Comparison of ENCODE assay signal across 10 mouse cellular contexts in genomic region chr14:54866936-54867335, GRCm38 (mm10). TPM values are rescaled to one million over a fixed set of nuclear protein-coding genes. Genes with fewer than 3 reads are reported as not detected.
A peak's percentile ranks its signal among the peaks of the same experiment; 100 is the strongest.
DNase-seq lines count a peak whose midpoint lies in the region; ATAC-seq and TF ChIP-seq lines count a peak whose summit lies in the region.
"Had no signal": no experiment of that assay in that cellular context is flagged by ENCODE, and none has a peak within 500 bp of the region (broad histone marks: within the 10 kb centered on the region; RNA-seq: fewer than 3 reads in every experiment).

No protein-coding gene starts in this region.

- no peak overlapping the region for H3K27ac ChIP-seq in liver, adult 2 months (replicated peaks; ENCODE audit: insufficient read depth, low read depth, low read length)
- no peak overlapping the region for H3K27ac ChIP-seq in liver, embryonic 12.5 days

- DNase-seq in CD4-positive, CD25-positive, alpha-beta regulatory T cell, adult 2 months (ENCODE audit: low read depth, low spot score): peak; percentile 75
- no peak for DNase-seq in liver, adult 2 months (ENCODE audit: extremely low read depth, low read depth, low spot score)
- DNase-seq in brain, embryonic 14.5 days (ENCODE audit: low read depth): no peak
- peak; percentile 31 to 81 for DNase-seq in spleen, postnatal 4 days (ENCODE audit: low spot score in 2 of 2)
- no peak for DNase-seq in layer of hippocampus, postnatal 10 days (ENCODE audit: low spot score in 2 of 2)
- no peak for DNase-seq in heart, adult 8-10 months (ENCODE audit: low spot score)

- no peaks in the 10 kb centered on the region for H3K79me2 ChIP-seq in liver, adult 2 months (ENCODE audit: control insufficient read depth, insufficient read depth, low read length)

- no peak overlapping the region for H3K4me2 ChIP-seq in liver, embryonic 12.5 days
- H3K4me2 ChIP-seq: heart, embryonic 12.5 days had no signal

- no peaks in the 10 kb centered on the region for H3K9me3 ChIP-seq in liver, embryonic 12.5 days (replicated peaks)
- H3K9me3 ChIP-seq: heart, embryonic 12.5 days had no signal

- H3K4me1 ChIP-seq in liver, adult 2 months (ENCODE audit: control insufficient read depth, insufficient read depth, low read length): no peaks in the 10 kb centered on the region
- peaks cover 10% of the 10 kb centered on the region for H3K4me1 ChIP-seq in liver, embryonic 12.5 days

- no peak for TF ChIP-seq POLR2A in liver, adult 2 months (IDR thresholded peaks at IDR 0.05; ENCODE audit: extremely low read depth, insufficient read depth, low read length)
- TF ChIP-seq POLR2A in brain, embryonic 14.5 days (IDR thresholded peaks at IDR 0.05; ENCODE audit: borderline replicate concordance, extremely low read depth, insufficient read depth, insufficient read length, poor library complexity, severe bottlenecking): no peak

- ATAC-seq in CD4-positive, CD25-positive, alpha-beta regulatory T cell, adult 4 months: no peak
- ATAC-seq in liver, embryonic 12.5 days: no peak

- H3K9ac ChIP-seq in liver, adult 2 months (ENCODE audit: low read depth, low read length): no peak overlapping the region
- H3K9ac ChIP-seq in liver, embryonic 12.5 days: no peak overlapping the region
- H3K9ac ChIP-seq: heart, embryonic 12.5 days had no signal

- no peaks in the 10 kb centered on the region for H3K36me3 ChIP-seq in liver, adult 2 months (ENCODE audit: control insufficient read depth, insufficient read depth, low read length)
- no peaks in the 10 kb centered on the region for H3K36me3 ChIP-seq in liver, embryonic 12.5 days
- H3K36me3 ChIP-seq: heart, embryonic 12.5 days had no signal

- peak; percentile 68 for TF ChIP-seq CTCF in liver, adult 2 months (IDR thresholded peaks at IDR 0.05; ENCODE audit: low read depth, low read length)
- peak; percentile 52; the same call in 1 of the 2 replicates for TF ChIP-seq CTCF in brain, embryonic 14.5 days (IDR thresholded peaks at IDR 0.05; ENCODE audit: borderline replicate concordance, extremely low read depth, insufficient read depth, insufficient read length)

- WGBS in liver, adult 2 months: 61% methylated on average over 5 of the region's 5 CpGs
- 54% methylated on average over 5 of the region's 5 CpGs for WGBS in liver, embryonic 12.5 days (ENCODE audit: insufficient replicate concordance)

- no peak overlapping the region for H3K4me3 ChIP-seq in liver, adult 2 months (ENCODE audit: insufficient read depth, low read depth, low read length)
- no peak overlapping the region for H3K4me3 ChIP-seq in liver, embryonic 12.5 days
- H3K4me3 ChIP-seq: heart, embryonic 12.5 days had no signal

- no peaks in the 10 kb centered on the region for H3K27me3 ChIP-seq in liver, adult 2 months (ENCODE audit: control insufficient read depth, insufficient read depth, low read length)
- H3K27me3 ChIP-seq in liver, embryonic 12.5 days (replicated peaks): no peaks in the 10 kb centered on the region
- H3K27me3 ChIP-seq: heart, embryonic 12.5 days had no signal

RNA-seq across cellular contexts. Expression of gene Homez, which starts 3.8 kb away (rescaled TPM):
- polyA plus RNA-seq in CD4-positive, CD25-positive, alpha-beta regulatory T cell, adult 4 months (2017; shearing (Covaris generic)): 1 to 10 TPM; 3.4 to 7.6 TPM
- total RNA-seq in liver, adult 2 months (2014; rRNA removed): 1.9 and 2.5 TPM in 2 replicates
- 2.1 and 3.3 TPM in 2 replicates for polyA plus RNA-seq in liver, adult 2 months (2012; rRNA removed)
- polyA plus RNA-seq in liver, embryonic 12.5 days (2016; fragmentation: Nextera tagmentation; extraction: Ambion mirVana): 4.0 and 4.1 TPM in 2 replicates
- polyA plus RNA-seq in brain, embryonic 14.5 days (2012; rRNA removed): 7.4 and 11.4 TPM in 2 replicates
- 10 to 100 TPM; 16.6 to 16.8 TPM for total RNA-seq in layer of hippocampus, postnatal 10 days (2021)
- 1 to 10 TPM; 6.4 to 9.8 (median 7.5) TPM for total RNA-seq in heart, adult 8-10 months (2022)

RNA-seq across cellular contexts. Expression of gene Ppp1r3e, which starts 10.4 kb away (rescaled TPM):
- 1 to 10 TPM in 1 of 2 experiments, not detected in 1; 1.1 TPM for polyA plus RNA-seq in CD4-positive, CD25-positive, alpha-beta regulatory T cell, adult 4 months (2017; shearing (Covaris generic))
- 4.9 and 6.4 TPM in 2 replicates for total RNA-seq in liver, adult 2 months (2014; rRNA removed)
- polyA plus RNA-seq in liver, adult 2 months (2012; rRNA removed): 7.5 and 8.7 TPM in 2 replicates
- 0.80 and 0.83 TPM in 2 replicates for polyA plus RNA-seq in liver, embryonic 12.5 days (2016; fragmentation: Nextera tagmentation; extraction: Ambion mirVana)
- 13.7 and 21.9 TPM in 2 replicates for polyA plus RNA-seq in brain, embryonic 14.5 days (2012; rRNA removed)
- 10 to 100 TPM; 36.7 to 40.0 TPM for total RNA-seq in layer of hippocampus, postnatal 10 days (2021)
- 1 to 10 TPM; 2.9 to 4.2 (median 3.3) TPM for total RNA-seq in heart, adult 8-10 months (2022)

RNA-seq across cellular contexts. Expression of gene Bcl2l2, which starts 16.2 kb away (rescaled TPM):
- polyA plus RNA-seq in CD4-positive, CD25-positive, alpha-beta regulatory T cell, adult 4 months (2017; shearing (Covaris generic)): 1 to 10 TPM; 1.3 to 2.7 TPM
- total RNA-seq in liver, adult 2 months (2014; rRNA removed): 14.1 and 17.2 TPM in 2 replicates
- 17.3 and 19.5 TPM in 2 replicates for polyA plus RNA-seq in liver, adult 2 months (2012; rRNA removed)
- polyA plus RNA-seq in liver, embryonic 12.5 days (2016; fragmentation: Nextera tagmentation; extraction: Ambion mirVana): 0.83 and 1.2 TPM in 2 replicates
- 39.5 and 47.2 TPM in 2 replicates for polyA plus RNA-seq in brain, embryonic 14.5 days (2012; rRNA removed)
- total RNA-seq in layer of hippocampus, postnatal 10 days (2021): 10 to 100 TPM; 68.8 to 72.1 TPM
- 10 to 100 TPM; 44.7 to 52.4 (median 45.5) TPM for total RNA-seq in heart, adult 8-10 months (2022)

RNA-seq across cellular contexts. Expression of gene Gm20521, which starts 16.3 kb away (rescaled TPM):
- not detected for polyA plus RNA-seq in CD4-positive, CD25-positive, alpha-beta regulatory T cell, adult 4 months (2017; shearing (Covaris generic))
- 0.13 TPM in 1 of 2 replicates, not detected in the other for total RNA-seq in liver, adult 2 months (2014; rRNA removed)
- polyA plus RNA-seq in liver, adult 2 months (2012; rRNA removed): 7.9 TPM in 1 of 2 replicates, not detected in the other
- polyA plus RNA-seq in liver, embryonic 12.5 days (2016; fragmentation: Nextera tagmentation; extraction: Ambion mirVana): 0.14 TPM in 1 of 2 replicates, not detected in the other
- 0.12 and 1.3 TPM in 2 replicates for polyA plus RNA-seq in brain, embryonic 14.5 days (2012; rRNA removed)
- 1 to 10 TPM in 1 of 2 experiments, not detected in 1; 9.9 TPM for total RNA-seq in layer of hippocampus, postnatal 10 days (2021)
- total RNA-seq in heart, adult 8-10 months (2022): 10 to 100 TPM in 1 of 4 experiments, 1 to 10 TPM in 3; 3.4 to 11.8 (median 7.9) TPM
- total RNA-seq: common myeloid progenitor, adult 5-6 weeks had no signal
- polyA plus RNA-seq: heart, embryonic 12.5 days had no signal

RNA-seq across cellular contexts. Expression of gene Pabpn1, which starts 25.4 kb away (rescaled TPM):
- 10 to 100 TPM; 19.6 to 33.9 TPM for polyA plus RNA-seq in CD4-positive, CD25-positive, alpha-beta regulatory T cell, adult 4 months (2017; shearing (Covaris generic))
- total RNA-seq in liver, adult 2 months (2014; rRNA removed): 29.7 and 37.8 TPM in 2 replicates
- polyA plus RNA-seq in liver, adult 2 months (2012; rRNA removed): 65.4 and 89.4 TPM in 2 replicates
- 97.0 and 97.9 TPM in 2 replicates for polyA plus RNA-seq in liver, embryonic 12.5 days (2016; fragmentation: Nextera tagmentation; extraction: Ambion mirVana)
- polyA plus RNA-seq in brain, embryonic 14.5 days (2012; rRNA removed): 517 and 822 TPM in 2 replicates
- 100 to 1,000 TPM; 266 to 288 TPM for total RNA-seq in layer of hippocampus, postnatal 10 days (2021)
- 10 to 100 TPM; 37.3 to 54.4 (median 50.2) TPM for total RNA-seq in heart, adult 8-10 months (2022)

Comparison
In these comparisons a context has a peak if more than half of its experiments do, and no peak if none do; other contexts are left out.
1. DNase-seq: peak in CD4-positive, CD25-positive, alpha-beta regulatory T cell, adult 2 months (single experiment) and spleen, postnatal 4 days (2 of 2); none in liver, adult 2 months (single experiment), brain, embryonic 14.5 days (single experiment), layer of hippocampus, postnatal 10 days (0 of 2) and heart, adult 8-10 months (single experiment).